Mouse (Mus musculus): ENCODE measurements around the gene Clec14a.
"Not testable (repeated sequence)": the region's sequence is repeated elsewhere in the genome, so short reads cannot be mapped to it uniquely, and the experiment has no call there.

Clec14a gene

GRCm38 (mm10) chr12:58268563-58269501, at the start of gene Clec14a:
Gene Clec14a (minus strand): TSS chr12:58269290.
- in situ Hi-C loops (cut with MboI): no loop called here

DNA sequence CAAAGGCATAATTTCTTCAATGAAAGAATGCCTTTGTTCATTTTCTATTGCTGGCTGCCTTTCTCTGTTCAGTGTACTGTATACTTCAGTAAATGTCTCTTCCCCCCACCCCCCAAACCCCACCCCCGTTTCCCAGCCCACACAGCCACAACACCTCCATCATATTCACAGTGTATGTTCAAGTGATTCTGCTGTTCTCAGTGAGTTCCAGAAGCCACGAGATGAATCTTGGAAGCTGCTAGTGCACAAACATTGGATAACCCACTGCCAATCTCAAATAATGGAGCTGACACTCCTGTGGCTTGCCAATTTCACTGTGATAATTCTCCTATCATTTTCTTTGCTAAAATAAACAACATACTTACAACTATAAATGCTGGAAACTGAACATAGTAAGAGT, 38.7 kb upstream of the Clec14a start:
- in situ Hi-C loops (cut with MboI): no loop called here

DNA sequence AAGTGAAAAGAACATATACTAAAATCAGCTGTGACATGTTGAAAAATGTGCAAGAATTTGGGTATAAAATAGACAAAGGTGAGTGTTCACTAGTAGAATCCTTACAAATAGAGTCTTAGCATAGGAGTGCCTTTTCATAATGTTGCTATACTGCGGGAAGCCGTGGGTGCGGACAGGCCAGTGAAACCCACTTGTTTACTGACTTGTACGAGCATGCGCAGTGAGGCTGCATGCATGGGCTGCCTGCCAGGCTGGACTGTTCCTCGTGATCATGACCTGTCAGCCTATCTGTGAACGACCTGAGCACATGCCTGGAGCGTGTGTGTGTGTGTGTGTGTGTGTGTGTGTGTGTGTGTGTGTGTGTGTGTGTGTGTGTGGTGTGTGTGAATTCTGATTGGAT, 37.3 kb upstream of the Clec14a start:
- in situ Hi-C loops (cut with MboI): not testable (repeated sequence)

GRCm38 (mm10) chr12:58305567-58305966, 36.5 kb upstream of the Clec14a start:
- in situ Hi-C loops (cut with MboI): no loop called here

- in situ Hi-C loops (cut with MboI): no loop called here
Measured at GRCm38 (mm10) chr12:58296980-58297379, 27.9 kb upstream of the Clec14a start.

GRCm38 (mm10) chr12:58285912-58286311, 16.8 kb upstream of the Clec14a start:
- in situ Hi-C loops (cut with MboI): no loop called here

DNA sequence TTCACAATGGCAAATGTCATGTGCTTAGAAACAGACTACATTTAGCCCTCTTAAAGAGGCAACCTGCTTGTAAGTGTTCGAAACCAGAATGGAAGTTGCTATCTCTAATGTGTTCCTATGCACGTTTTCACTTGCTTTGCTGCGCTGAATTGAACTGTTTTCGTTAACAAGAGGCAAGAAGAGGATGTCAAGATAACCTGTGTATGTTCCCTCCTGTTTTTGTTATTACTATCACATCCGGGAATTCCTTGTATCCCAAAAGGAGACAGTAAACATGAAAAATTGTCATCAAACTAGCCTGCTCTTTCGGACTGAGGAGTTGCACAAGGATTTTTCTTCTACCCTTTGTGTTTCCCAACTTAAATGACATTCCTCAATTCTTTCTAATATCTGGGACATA, 1.4 kb upstream of the Clec14a start:
- in situ Hi-C loops (cut with MboI): no loop called here

- in situ Hi-C loops (cut with MboI): no loop called here
Measured at GRCm38 (mm10) chr12:58269505-58269904, 415 bp upstream of the Clec14a start.

DNA sequence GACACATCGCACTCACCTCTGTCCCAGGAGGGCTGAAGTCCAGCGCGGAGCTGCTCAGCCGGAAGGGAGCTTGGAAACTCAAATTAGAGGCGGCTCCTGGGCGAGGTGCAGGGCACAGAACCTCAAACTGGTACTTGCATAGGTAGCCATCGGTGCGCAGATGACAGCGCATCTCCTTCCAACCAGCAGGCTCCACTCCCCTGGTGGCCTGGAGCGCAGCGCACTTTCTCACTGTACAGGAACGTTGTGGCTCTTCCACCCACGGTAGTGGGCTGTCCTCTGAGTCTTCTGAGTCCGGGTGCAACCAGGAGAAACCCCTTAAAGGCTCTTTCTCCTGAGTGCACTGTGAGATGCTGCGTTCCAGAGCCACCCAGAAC, 916 bp downstream of the Clec14a start:
- in situ Hi-C loops (cut with MboI): no loop called here

GRCm38 (mm10) chr12:58267779-58268178, 1.3 kb downstream of the Clec14a start:
- in situ Hi-C loops (cut with MboI): no loop called here

DNA sequence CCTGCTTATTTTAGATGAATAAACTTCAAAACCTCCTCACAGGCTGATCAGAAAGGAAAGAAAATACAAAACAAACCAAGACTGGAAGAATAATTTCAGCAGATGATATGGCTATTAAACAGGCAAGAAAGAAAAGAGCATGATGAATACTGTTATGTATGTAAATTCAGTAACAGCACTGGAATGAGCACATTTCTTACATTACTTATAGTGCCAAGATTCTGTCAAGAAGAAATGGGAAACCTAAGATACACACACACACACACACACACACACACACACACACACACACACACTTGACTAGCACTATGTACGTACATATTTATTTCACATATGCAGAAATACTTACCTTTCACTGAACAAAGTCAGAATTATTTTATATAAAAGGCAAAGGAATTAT, 17.2 kb downstream of the Clec14a start:
- in situ Hi-C loops (cut with MboI): no loop called here

DNA sequence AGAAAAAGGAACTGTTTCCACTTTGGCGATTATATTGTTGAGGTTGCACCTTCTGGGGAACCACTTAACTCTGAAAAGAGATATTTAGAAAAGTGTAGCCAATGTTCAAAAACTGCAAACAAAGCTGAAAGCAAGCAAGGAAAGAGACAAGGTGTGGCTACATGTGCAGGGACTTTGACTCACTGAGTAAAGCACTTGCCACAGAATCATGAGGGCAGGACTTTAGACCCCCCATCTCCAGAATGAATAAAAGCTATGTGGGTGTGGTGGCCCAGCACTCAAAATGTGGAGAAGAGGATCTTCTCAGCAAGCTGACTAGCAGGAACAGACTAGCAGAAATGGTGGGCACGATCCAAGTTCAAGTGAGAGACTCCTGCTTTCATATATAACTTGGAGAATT, 36.6 kb downstream of the Clec14a start:
- in situ Hi-C loops (cut with MboI): no loop called here

DNA sequence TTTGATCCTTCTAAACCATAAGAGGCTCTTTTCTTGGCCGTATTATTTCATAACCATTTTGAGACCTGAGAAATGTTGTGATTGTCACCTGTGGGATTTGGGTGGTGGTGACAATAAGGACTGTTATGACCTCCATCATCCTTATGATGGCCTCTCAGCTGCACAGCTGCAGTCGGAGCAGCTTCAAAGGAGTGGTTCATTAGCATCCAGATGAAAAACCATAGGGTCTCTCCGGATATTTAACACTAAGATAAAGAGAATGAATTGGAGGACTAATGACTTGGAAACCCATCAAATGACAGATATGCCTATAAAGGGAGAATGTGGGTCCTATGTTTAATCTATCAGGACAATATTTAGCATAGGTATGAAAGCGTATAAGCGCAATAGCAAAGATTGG, 43.4 kb downstream of the Clec14a start:
- in situ Hi-C loops (cut with MboI): no loop called here

DNA sequence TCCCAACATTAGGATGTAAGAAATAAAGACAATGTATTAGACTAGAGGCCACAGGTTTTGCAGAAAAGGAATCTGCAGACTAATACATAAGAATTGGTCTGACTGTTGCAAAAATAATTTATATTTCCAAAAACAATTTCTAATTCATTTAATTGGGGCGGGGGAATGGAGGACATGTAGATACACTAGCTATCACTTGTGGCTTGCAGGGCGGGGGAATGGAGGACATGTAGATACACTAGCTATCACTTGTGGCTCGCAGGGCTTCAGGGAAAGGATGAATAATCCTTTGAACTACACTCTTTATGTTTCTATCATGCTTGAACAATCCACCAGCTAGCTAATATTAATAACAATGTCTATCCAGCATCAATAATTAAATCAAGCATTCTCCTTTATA, 50.0 kb downstream of the Clec14a start:
- in situ Hi-C loops (cut with MboI): no loop called here

DNA sequence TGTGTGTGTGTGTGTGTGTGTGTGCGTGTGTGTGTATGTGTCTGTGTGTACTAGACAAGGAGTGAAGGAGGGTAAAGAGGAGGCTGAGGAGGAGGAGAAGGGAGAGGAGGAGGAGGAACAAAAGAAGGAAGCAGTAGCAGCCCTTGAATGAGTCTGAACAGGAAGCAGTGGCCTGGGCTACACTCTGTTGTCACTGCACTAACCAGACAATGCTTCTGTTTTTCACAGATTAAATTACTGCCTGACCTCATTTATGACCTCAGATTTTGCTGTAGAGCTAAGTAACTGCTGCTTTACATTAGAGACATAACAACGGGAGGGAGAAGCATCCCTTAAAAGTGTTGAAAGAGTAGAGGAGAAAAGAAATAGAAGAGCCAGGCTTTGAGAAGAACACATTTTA, 52.9 kb downstream of the Clec14a start:
- in situ Hi-C loops (cut with MboI): no loop called here
